Mouse (Mus musculus): Measurements from ENCODE around the gene Pus3. TPM values are rescaled to one million over a fixed set of nuclear protein-coding genes. Genes with fewer than 3 reads are reported as not detected.
"Not testable (repeated sequence)": the region's sequence is repeated elsewhere in the genome, so short reads cannot be mapped to it uniquely, and the experiment has no call there.

The Pus3 gene
- polyA plus RNA-seq, 1 experiment from 2014 or later = 12.3 TPM

DNA sequence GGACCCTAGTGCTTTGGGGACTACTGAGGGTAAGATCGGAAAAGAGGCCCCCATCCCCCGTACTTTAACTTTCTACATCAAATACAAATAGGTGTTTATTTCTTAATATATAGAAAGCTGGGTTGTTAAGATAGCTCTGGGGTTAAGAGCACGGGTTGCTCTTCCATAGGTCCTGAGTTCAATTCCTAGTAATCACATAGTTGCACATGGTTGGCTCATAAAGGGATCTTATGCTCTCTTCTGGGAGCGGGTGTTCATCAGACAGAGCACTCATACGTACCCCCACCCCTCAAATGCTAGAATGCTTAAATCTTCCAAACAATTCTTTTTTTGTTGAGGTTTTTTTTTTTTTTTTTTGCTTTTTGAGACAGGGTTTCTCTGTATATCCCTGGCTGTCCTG lies 12.3 kb downstream of the Pus3 start:
- Histone ChIP-seq H3K9me3 (replicated peaks) (no peaks in the 10 kb centered on the region), H3K9ac (peak overlapping the region; percentile 83; the same call in 1 of the 2 replicates), H3K27ac (ENCODE audit: poor library complexity, severe bottlenecking) (no peak overlapping the region), H3K4me3 (peak overlapping the region; percentile 93), H3K4me1 (replicated peaks) (peaks cover 13% of the 10 kb centered on the region), H3K4me2 (peak overlapping the region; percentile 64), H3K36me3 (peaks cover 20% of the 10 kb centered on the region), H3K27me3 (replicated peaks) (peaks cover 10% of the 10 kb centered on the region)
- no peak for ATAC-seq (ENCODE audit: insufficient number of reproducible peaks, low FRiP score)
- 12% methylated on average over 5 of the region's 5 CpGs for WGBS

DNA sequence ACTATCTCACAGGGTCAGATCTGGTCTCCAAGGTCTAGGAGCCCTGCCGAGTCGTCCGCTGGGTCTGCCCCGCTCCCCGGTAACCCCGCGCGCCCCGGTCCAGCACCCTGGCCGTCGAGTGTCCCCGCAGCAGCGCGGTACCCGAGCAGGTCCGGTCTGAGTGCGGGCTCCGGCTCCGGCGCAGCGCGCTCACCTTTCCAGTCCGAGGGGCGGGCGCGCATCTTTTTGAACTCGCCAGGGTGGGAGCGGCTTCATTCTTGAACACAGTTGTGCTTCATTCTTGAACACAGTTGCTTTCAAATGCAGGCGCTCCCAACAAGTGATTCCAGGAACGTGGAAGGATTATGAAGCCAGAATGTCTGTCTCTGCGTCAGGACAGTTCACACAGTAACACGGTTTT lies 16.0 kb downstream of the Pus3 start:
- Histone ChIP-seq H3K4me3 (peak overlapping the region; percentile 38), H3K36me3 (no peaks in the 10 kb centered on the region)
- WGBS = 4% methylated on average over 32 of the region's 32 CpGs

DNA sequence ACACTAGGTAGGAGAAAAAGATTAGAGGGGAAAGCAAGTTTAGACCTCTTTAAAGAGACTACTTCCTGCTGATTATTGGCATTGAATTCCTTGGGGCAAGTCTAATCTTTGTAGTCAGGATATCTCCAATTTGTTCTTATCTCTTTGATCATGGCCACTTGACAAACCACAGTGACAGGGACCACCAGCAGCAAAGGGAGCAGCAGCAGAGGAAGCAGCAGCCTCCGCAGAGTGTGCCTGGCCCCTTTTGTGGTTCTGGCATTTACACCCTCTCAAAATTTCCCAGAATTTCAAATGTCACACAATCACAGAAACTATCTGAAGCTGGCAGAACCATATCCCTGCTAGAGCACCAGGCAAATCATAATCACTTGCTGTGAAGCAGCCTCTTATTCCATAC lies 29.3 kb downstream of the Pus3 start:
- Histone ChIP-seq H3K36me3 (no peaks in the 10 kb centered on the region), H3K27me3 (replicated peaks) (no peaks in the 10 kb centered on the region), H3K4me2 (no peak overlapping the region), H3K9ac (no peak overlapping the region), H3K4me3 (no peak overlapping the region), H3K4me1 (replicated peaks) (no peaks in the 10 kb centered on the region), H3K9me3 (replicated peaks) (0 out of 2 replicates have a peak, but pooled peaks cover 3% of the 10 kb centered on the region), H3K27ac (ENCODE audit: poor library complexity, severe bottlenecking) (no peak overlapping the region)
- no peak for ATAC-seq (ENCODE audit: insufficient number of reproducible peaks, low FRiP score)
- WGBS = 17% methylated on average over 1 of the region's 1 CpGs

More for the DNA sequence above, 16.0 kb downstream of the Pus3 start:
- Histone ChIP-seq H3K4me2 (peak overlapping the region; percentile 73), H3K27ac (ENCODE audit: poor library complexity, severe bottlenecking) (no peak overlapping the region), H3K27me3 (replicated peaks) (peaks cover 10% of the 10 kb centered on the region), H3K4me1 (replicated peaks) (peaks cover 6% of the 10 kb centered on the region), H3K9ac (peak overlapping the region; percentile 29; the same call in 1 of the 2 replicates), H3K9me3 (replicated peaks) (no peaks in the 10 kb centered on the region)
- ATAC-seq (ENCODE audit: insufficient number of reproducible peaks, low FRiP score) = no peak

DNA sequence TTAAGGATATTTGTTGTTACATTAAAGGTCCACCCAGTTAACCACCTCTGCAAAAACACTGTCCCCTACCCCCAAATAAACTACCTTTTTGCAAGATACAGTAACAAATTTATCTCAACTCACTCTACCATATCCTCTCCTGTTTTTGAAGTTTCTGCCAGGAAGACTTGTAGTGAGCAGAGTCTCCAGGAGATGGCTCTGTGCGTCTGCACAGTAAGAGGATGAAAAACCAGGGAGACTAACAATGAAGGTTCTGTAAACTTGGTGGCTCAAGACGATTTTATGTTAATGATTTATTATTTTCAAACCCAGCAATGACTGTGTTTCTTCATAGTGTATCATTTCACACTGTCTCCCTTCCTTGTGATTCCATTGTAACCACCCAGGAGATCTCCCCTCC lies 34.5 kb downstream of the Pus3 start:
- Histone ChIP-seq H3K4me1 (replicated peaks) (no peaks in the 10 kb centered on the region), H3K36me3 (no peaks in the 10 kb centered on the region), H3K4me2 (no peak overlapping the region), H3K9ac (no peak overlapping the region), H3K27ac (ENCODE audit: poor library complexity, severe bottlenecking) (no peak overlapping the region), H3K4me3 (no peak overlapping the region), H3K27me3 (replicated peaks) (no peaks in the 10 kb centered on the region), H3K9me3 (replicated peaks) (0 out of 2 replicates have a peak, but pooled peaks cover 6% of the 10 kb centered on the region)
- WGBS = 9% methylated on average over 2 of the region's 2 CpGs
- no peak for ATAC-seq (ENCODE audit: insufficient number of reproducible peaks, low FRiP score)

DNA sequence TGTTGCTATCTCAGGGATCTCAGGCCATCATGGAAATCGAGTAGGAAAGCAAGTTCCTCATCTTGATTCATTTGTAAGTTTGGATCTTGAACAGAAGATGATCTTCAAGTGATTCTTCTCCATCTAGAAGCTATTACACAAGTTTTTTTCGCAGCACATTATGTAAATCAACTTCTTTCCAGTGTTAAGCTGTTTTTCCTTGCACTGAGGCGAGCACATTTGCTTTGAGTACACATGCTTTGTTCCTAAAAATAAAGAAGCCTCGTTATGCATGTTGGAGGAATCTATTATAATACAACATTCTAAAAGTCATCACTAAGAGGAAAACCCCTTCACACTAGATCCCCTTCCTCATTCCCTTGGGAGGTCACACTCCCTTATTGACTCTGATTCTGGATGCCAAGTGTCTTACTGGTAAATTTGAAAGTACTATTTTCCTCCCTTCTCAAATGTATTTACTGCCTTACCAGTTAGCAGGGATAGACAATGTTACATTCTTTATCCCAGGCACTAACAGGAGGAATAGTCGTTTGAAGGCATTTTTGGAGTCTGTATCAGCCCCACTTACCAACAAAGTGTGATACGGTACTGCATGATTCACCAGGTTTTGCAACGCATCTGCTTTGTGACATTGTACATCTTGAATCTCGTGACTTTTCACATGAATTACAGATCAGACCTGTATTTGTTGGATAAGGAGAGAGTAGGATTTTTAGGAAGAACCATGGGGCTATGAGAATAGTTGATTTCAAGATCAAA lies 49.4 kb downstream of the Pus3 start:
- H3K27ac ChIP-seq (ENCODE audit: poor library complexity, severe bottlenecking) = no peak overlapping the region
- no peak overlapping the region for H3K4me2 ChIP-seq
- H3K9me3 ChIP-seq (replicated peaks) = 0 out of 2 replicates have a peak, but pooled peaks cover 2% of the 10 kb centered on the region
- no peaks in the 10 kb centered on the region for H3K36me3 ChIP-seq
- no peak overlapping the region for H3K9ac ChIP-seq
- H3K27me3 ChIP-seq (replicated peaks) = no peaks in the 10 kb centered on the region
- WGBS = 62% methylated on average over 8 of the region's 8 CpGs
- H3K4me3 ChIP-seq = no peak overlapping the region
- H3K4me1 ChIP-seq (replicated peaks) = no peaks in the 10 kb centered on the region
- no peak for ATAC-seq (ENCODE audit: insufficient number of reproducible peaks, low FRiP score)

DNA sequence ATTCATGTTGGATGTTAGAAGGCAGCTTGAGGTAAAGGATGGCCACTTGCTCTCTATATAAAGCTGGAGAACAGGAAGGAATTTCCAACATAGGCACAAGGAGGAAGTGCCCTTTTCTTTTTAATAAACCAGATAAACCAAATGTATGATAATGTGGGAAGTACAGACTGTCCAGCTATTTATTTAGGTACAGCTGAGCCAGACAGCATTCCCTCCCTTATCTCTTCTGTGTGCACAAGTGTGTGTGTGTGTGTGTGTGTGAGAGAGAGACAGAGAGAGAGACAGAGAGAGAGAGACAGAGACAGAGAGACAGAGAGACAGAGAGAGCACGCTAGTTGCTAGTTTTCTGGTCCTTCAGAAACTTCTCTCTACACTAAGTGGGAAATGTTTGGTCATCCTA lies 53.4 kb downstream of the Pus3 start, which contains the start of gene Pate4:
Gene Pate4, minus strand, starts transcription at position 101 of the 400 bp plus-strand sequence.
- Histone ChIP-seq H3K36me3 (no peaks in the 10 kb centered on the region), H3K27me3 (replicated peaks) (no peaks in the 10 kb centered on the region), H3K4me2 (no peak within 1 kb of the TSS), H3K4me3 (no peak within 1 kb of the TSS), H3K9me3 (replicated peaks) (no peaks in the 10 kb centered on the region), H3K4me1 (replicated peaks) (no peaks in the 10 kb centered on the region), H3K27ac (ENCODE audit: poor library complexity, severe bottlenecking) (no peak within 1 kb of the TSS), H3K9ac (no peak within 1 kb of the TSS)
- WGBS = 76% methylated on average over 1 of the region's 1 CpGs
- ATAC-seq (ENCODE audit: insufficient number of reproducible peaks, low FRiP score) = no peak

DNA sequence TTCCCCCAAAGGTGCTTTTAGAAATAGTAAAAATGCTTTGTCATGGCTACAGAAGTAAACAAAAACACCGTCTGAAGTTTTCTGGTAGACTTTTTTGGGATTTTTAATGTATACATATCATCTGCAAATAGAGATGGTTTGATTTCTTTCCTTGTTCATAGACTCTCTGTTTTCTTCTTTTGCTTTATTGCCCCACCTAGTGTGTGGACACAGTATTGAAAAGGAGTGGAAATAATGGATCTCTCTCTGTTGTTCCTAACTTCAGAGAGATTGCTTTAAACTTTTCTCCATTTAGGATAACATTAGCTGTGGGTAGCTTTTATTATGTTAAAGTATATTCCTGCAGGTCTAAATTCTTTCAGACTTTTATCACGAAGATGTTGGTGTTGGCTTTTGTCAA lies 55.6 kb downstream of the Pus3 start:
- H3K27me3 ChIP-seq (replicated peaks) = no peaks in the 10 kb centered on the region
- no peaks in the 10 kb centered on the region for H3K36me3 ChIP-seq
- no peaks in the 10 kb centered on the region for H3K9me3 ChIP-seq (replicated peaks)
- H3K4me1 ChIP-seq (replicated peaks) = no peaks in the 10 kb centered on the region
- no peak overlapping the region for H3K27ac ChIP-seq (ENCODE audit: poor library complexity, severe bottlenecking)
- 18% methylated on average over 2 of the region's 2 CpGs for WGBS
- H3K9ac ChIP-seq = no peak overlapping the region
- H3K4me3 ChIP-seq = no peak overlapping the region
- no peak for ATAC-seq (ENCODE audit: insufficient number of reproducible peaks, low FRiP score)
- no peak overlapping the region for H3K4me2 ChIP-seq

DNA sequence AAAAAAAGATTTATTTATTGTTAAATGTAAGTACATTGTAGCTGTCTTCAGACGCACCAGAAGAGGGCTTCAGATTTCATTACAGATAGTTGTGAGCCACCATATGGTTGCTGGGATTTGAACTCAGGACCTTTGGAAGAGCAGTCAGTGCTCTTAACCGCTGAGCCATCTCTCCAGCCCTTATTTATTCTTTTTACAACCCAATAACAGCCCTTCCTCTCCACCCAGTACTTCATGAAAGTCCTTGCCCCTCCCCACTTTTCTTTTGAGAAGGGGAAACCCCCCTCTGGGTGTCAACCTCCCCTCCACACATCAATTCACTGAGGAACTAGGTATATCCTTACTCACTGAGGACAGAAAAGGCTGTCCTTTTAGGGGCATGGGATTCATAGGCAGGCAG lies 58.4 kb downstream of the Pus3 start:
- not testable (repeated sequence) for H3K4me2 ChIP-seq; H3K9ac ChIP-seq; H3K9me3 ChIP-seq (replicated peaks); ATAC-seq (ENCODE audit: insufficient number of reproducible peaks, low FRiP score); H3K4me3 ChIP-seq; H3K27ac ChIP-seq (ENCODE audit: poor library complexity, severe bottlenecking); H3K4me1 ChIP-seq (replicated peaks); H3K36me3 ChIP-seq; H3K27me3 ChIP-seq (replicated peaks)
- WGBS = 64% methylated on average over 2 of the region's 2 CpGs

Other genes starting within 250 kb of the Pus3 start
- gene Cdon, start 137.5 kb upstream of the Pus3 start, polyA plus RNA-seq (2016; fragmentation: Nextera tagmentation; extraction: Ambion mirVana) = 7.0 and 8.2 TPM in 2 replicates
- gene Gm1113, start 40.3 kb upstream of the Pus3 start, polyA plus RNA-seq (2016; fragmentation: Nextera tagmentation; extraction: Ambion mirVana) = not detected in 2 replicates
- gene Ddx25, start 67 bp upstream of the Pus3 start, polyA plus RNA-seq (2016; fragmentation: Nextera tagmentation; extraction: Ambion mirVana) = 1.7 and 2.0 TPM in 2 replicates
- 0.45 and 0.66 TPM in 2 replicates for gene Pate2, start 11.7 kb downstream of the Pus3 start, polyA plus RNA-seq (2016; fragmentation: Nextera tagmentation; extraction: Ambion mirVana)
- gene Hyls1, start 11.8 kb downstream of the Pus3 start, polyA plus RNA-seq (2016; fragmentation: Nextera tagmentation; extraction: Ambion mirVana) = 13.6 and 14.9 TPM in 2 replicates
- not detected in 2 replicates for gene Pate4, start 53.3 kb downstream of the Pus3 start, polyA plus RNA-seq (2016; fragmentation: Nextera tagmentation; extraction: Ambion mirVana)
- not detected in 2 replicates for gene Pate3, start 89.6 kb downstream of the Pus3 start, polyA plus RNA-seq (2016; fragmentation: Nextera tagmentation; extraction: Ambion mirVana)
- gene Pate1, start 128.8 kb downstream of the Pus3 start, polyA plus RNA-seq (2016; fragmentation: Nextera tagmentation; extraction: Ambion mirVana) = not detected in 2 replicates
- gene Gm17677, start 182.5 kb downstream of the Pus3 start, polyA plus RNA-seq (2016; fragmentation: Nextera tagmentation; extraction: Ambion mirVana) = not detected in 2 replicates
- not detected in 2 replicates for gene Gm17727, start 219.5 kb downstream of the Pus3 start, polyA plus RNA-seq (2016; fragmentation: Nextera tagmentation; extraction: Ambion mirVana)
- not detected in 2 replicates for gene Gm27235, start 231.5 kb downstream of the Pus3 start, polyA plus RNA-seq (2016; fragmentation: Nextera tagmentation; extraction: Ambion mirVana)
- gene D730048I06Rik, start 231.5 kb downstream of the Pus3 start, polyA plus RNA-seq (2016; fragmentation: Nextera tagmentation; extraction: Ambion mirVana) = not detected in 2 replicates